Mouse (Mus musculus): ENCODE results near the gene Wdr73. TPM values are rescaled to one million over a fixed set of nuclear protein-coding genes. Genes with fewer than 3 reads are reported as not detected.

Gene Wdr73
- polyA plus RNA-seq, 2 experiments: 22.6 to 23.1 TPM

GRCm38 (mm10) chr7:80873038-80873437, 28.0 kb downstream of the Wdr73 start:
- H3K4me2 ChIP-seq (replicated peaks; ENCODE audit: low read depth, low read length, severe bottlenecking): no peak overlapping the region
- H3K9me3 ChIP-seq (ENCODE audit: control insufficient read depth, low read length): no peaks in the 10 kb centered on the region
- no peak for DNase-seq (ENCODE audit: low spot score)
- no peak overlapping the region for H3K4me3 ChIP-seq (replicated peaks; ENCODE audit: low read length)
- H3K36me3 ChIP-seq (ENCODE audit: control insufficient read depth, insufficient read depth, low read length): peaks cover 88% of the 10 kb centered on the region
- WGBS: 87% methylated on average over 5 of the region's 5 CpGs
- no peak for ATAC-seq (ENCODE audit: low FRiP score, low read depth)
- H3K4me1 ChIP-seq (ENCODE audit: control insufficient read depth, insufficient read depth, low read length): no peaks in the 10 kb centered on the region
- H3K9ac ChIP-seq (ENCODE audit: low read depth, low read length, severe bottlenecking): no peak overlapping the region
- no peaks in the 10 kb centered on the region for H3K27me3 ChIP-seq (ENCODE audit: control insufficient read depth, insufficient read depth, low read length)
- TF ChIP-seq POLR2A (IDR thresholded peaks at IDR 0.05; ENCODE audit: borderline replicate concordance, extremely low read depth, insufficient read depth, insufficient read length): no peak
- no peak overlapping the region for H3K27ac ChIP-seq (replicated peaks; ENCODE audit: low read depth, low read length)

GRCm38 (mm10) chr7:80868686-80869085, 32.4 kb downstream of the Wdr73 start:
- Histone ChIP-seq H3K36me3 (ENCODE audit: control insufficient read depth, insufficient read depth, low read length) (peaks cover 83% of the 10 kb centered on the region), H3K4me3 (replicated peaks; ENCODE audit: low read length) (no peak overlapping the region), H3K4me1 (ENCODE audit: control insufficient read depth, insufficient read depth, low read length) (0 out of 2 replicates have a peak, but pooled peaks cover 3% of the 10 kb centered on the region), H3K27me3 (ENCODE audit: control insufficient read depth, insufficient read depth, low read length) (no peaks in the 10 kb centered on the region), H3K4me2 (replicated peaks; ENCODE audit: low read depth, low read length, severe bottlenecking) (no peak overlapping the region), H3K27ac (replicated peaks; ENCODE audit: low read depth, low read length) (no peak overlapping the region), H3K9me3 (ENCODE audit: control insufficient read depth, low read length) (no peaks in the 10 kb centered on the region), H3K9ac (ENCODE audit: low read depth, low read length, severe bottlenecking) (no peak overlapping the region)
- no peak for TF ChIP-seq POLR2A (IDR thresholded peaks at IDR 0.05; ENCODE audit: borderline replicate concordance, extremely low read depth, insufficient read depth, insufficient read length)
- DNase-seq (ENCODE audit: low spot score): no peak
- 88% methylated on average over 2 of the region's 2 CpGs for WGBS
- ATAC-seq (ENCODE audit: low FRiP score, low read depth): no peak

- H3K4me1 ChIP-seq (ENCODE audit: control insufficient read depth, insufficient read depth, low read length): peaks cover 10% of the 10 kb centered on the region
- DNase-seq (ENCODE audit: low spot score) (no peak), ATAC-seq (ENCODE audit: low FRiP score, low read depth) (no peak)
- WGBS: 83% methylated on average over 7 of the region's 7 CpGs
- no peaks in the 10 kb centered on the region for H3K27me3 ChIP-seq (ENCODE audit: control insufficient read depth, insufficient read depth, low read length)
- H3K9me3 ChIP-seq (ENCODE audit: control insufficient read depth, low read length): no peaks in the 10 kb centered on the region
- no peak overlapping the region for H3K4me2 ChIP-seq (replicated peaks; ENCODE audit: low read depth, low read length, severe bottlenecking)
- H3K4me3 ChIP-seq (replicated peaks; ENCODE audit: low read length): no peak overlapping the region
- H3K9ac ChIP-seq (ENCODE audit: low read depth, low read length, severe bottlenecking): no peak overlapping the region
- no peak for TF ChIP-seq POLR2A (IDR thresholded peaks at IDR 0.05; ENCODE audit: borderline replicate concordance, extremely low read depth, insufficient read depth, insufficient read length)
- no peak overlapping the region for H3K27ac ChIP-seq (replicated peaks; ENCODE audit: low read depth, low read length)
- H3K36me3 ChIP-seq (ENCODE audit: control insufficient read depth, insufficient read depth, low read length): peaks cover 72% of the 10 kb centered on the region
Measured at GRCm38 (mm10) chr7:80866514-80867147, 34.4 kb downstream of the Wdr73 start.

GRCm38 (mm10) chr7:80865521-80865920, 35.5 kb downstream of the Wdr73 start:
- Histone ChIP-seq H3K9me3 (ENCODE audit: control insufficient read depth, low read length) (no peaks in the 10 kb centered on the region), H3K4me3 (replicated peaks; ENCODE audit: low read length) (no peak overlapping the region), H3K4me1 (ENCODE audit: control insufficient read depth, insufficient read depth, low read length) (peaks cover 12% of the 10 kb centered on the region), H3K36me3 (ENCODE audit: control insufficient read depth, insufficient read depth, low read length) (peaks cover 67% of the 10 kb centered on the region), H3K4me2 (replicated peaks; ENCODE audit: low read depth, low read length, severe bottlenecking) (no peak overlapping the region), H3K27ac (replicated peaks; ENCODE audit: low read depth, low read length) (no peak overlapping the region), H3K27me3 (ENCODE audit: control insufficient read depth, insufficient read depth, low read length) (no peaks in the 10 kb centered on the region), H3K9ac (ENCODE audit: low read depth, low read length, severe bottlenecking) (no peak overlapping the region)
- WGBS: 95% methylated on average over 7 of the region's 7 CpGs
- DNase-seq (ENCODE audit: low spot score) (no peak), ATAC-seq (ENCODE audit: low FRiP score, low read depth) (no peak)
- TF ChIP-seq POLR2A (IDR thresholded peaks at IDR 0.05; ENCODE audit: borderline replicate concordance, extremely low read depth, insufficient read depth, insufficient read length): no peak

GRCm38 (mm10) chr7:80864831-80865230, 36.2 kb downstream of the Wdr73 start:
- Histone ChIP-seq H3K36me3 (ENCODE audit: control insufficient read depth, insufficient read depth, low read length) (peaks cover 63% of the 10 kb centered on the region), H3K9me3 (ENCODE audit: control insufficient read depth, low read length) (no peaks in the 10 kb centered on the region), H3K4me1 (ENCODE audit: control insufficient read depth, insufficient read depth, low read length) (peaks cover 15% of the 10 kb centered on the region), H3K9ac (ENCODE audit: low read depth, low read length, severe bottlenecking) (no peak overlapping the region), H3K4me2 (replicated peaks; ENCODE audit: low read depth, low read length, severe bottlenecking) (no peak overlapping the region), H3K4me3 (replicated peaks; ENCODE audit: low read length) (no peak overlapping the region), H3K27ac (replicated peaks; ENCODE audit: low read depth, low read length) (no peak overlapping the region), H3K27me3 (ENCODE audit: control insufficient read depth, insufficient read depth, low read length) (no peaks in the 10 kb centered on the region)
- TF ChIP-seq POLR2A (IDR thresholded peaks at IDR 0.05; ENCODE audit: borderline replicate concordance, extremely low read depth, insufficient read depth, insufficient read length): no peak
- DNase-seq (ENCODE audit: low spot score): no peak
- ATAC-seq (ENCODE audit: low FRiP score, low read depth): no peak
- WGBS: 78% methylated on average over 8 of the region's 8 CpGs

Measured in limb, embryonic 14.5 days (tissue).